Mouse (Mus musculus): ENCODE results near the gene Rpl7l1. TPM values are rescaled to one million over a fixed set of nuclear protein-coding genes. Genes with fewer than 3 reads are reported as not detected.
"Not testable (repeated sequence)": the region's sequence is repeated elsewhere in the genome, so short reads cannot be mapped to it uniquely, and the experiment has no call there.

Gene Rpl7l1
- polyA plus RNA-seq, 1 experiment, result 74.3 TPM

DNA sequence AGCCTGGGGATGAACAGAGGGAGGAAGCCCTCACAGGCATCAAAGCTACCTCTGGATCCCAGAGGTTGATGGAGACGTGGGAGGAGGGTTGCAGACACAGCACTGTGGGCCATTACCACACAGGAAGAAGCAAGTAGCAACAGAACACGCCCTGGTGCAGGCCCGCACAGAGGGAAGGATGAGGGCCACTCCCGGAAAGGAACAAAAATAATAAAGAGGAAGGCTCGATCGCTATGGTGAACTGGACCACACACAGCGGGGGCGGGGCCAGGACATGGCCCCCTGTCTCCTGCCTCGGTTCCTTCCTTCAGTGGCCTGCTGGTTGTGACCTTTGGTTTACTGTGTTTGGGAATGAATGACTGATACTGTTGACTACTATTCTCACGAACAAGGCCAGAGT, 17.2 kb upstream of the Rpl7l1 start:
- Histone ChIP-seq H3ac (ENCODE audit: control insufficient read depth, insufficient read length) (no peak overlapping the region), H3K36me3 (ENCODE audit: control insufficient read depth, insufficient read depth) (peaks cover under 1% of the 10 kb centered on the region), H3K79me2 (ENCODE audit: control insufficient read depth, insufficient read depth) (no peaks in the 10 kb centered on the region), H3K4me3 (no peak overlapping the region), H3K4me2 (ENCODE audit: low read depth) (no peak overlapping the region), H3K27me3 (ENCODE audit: control insufficient read depth, insufficient read depth, insufficient read length) (no peaks in the 10 kb centered on the region)
- no peak for TF ChIP-seq TCF3 (IDR thresholded peaks at IDR 0.05; ENCODE audit: insufficient read length, low read depth)
- no peak for TF ChIP-seq POLR2AphosphoS2 (IDR thresholded peaks at IDR 0.05; ENCODE audit: insufficient read length, low read depth)
- TF ChIP-seq POLR2A (IDR thresholded peaks at IDR 0.05; ENCODE audit: insufficient read length, low read depth), result no peak
- TF ChIP-seq E2F4 (IDR thresholded peaks at IDR 0.05; ENCODE audit: insufficient read depth), result no peak
- no peak for TF ChIP-seq REST (IDR thresholded peaks at IDR 0.05; ENCODE audit: insufficient read depth, insufficient read length)
- TF ChIP-seq SRF (IDR thresholded peaks at IDR 0.05; ENCODE audit: control insufficient read depth, insufficient read length, low read depth), result no peak
- TF ChIP-seq TCF12 (IDR thresholded peaks at IDR 0.05; ENCODE audit: insufficient read depth, poor library complexity, severe bottlenecking), result no peak
- no peak for TF ChIP-seq MAX (IDR thresholded peaks at IDR 0.05; ENCODE audit: low read depth)
- no peak for TF ChIP-seq MYOD1 (IDR thresholded peaks at IDR 0.05; ENCODE audit: control insufficient read depth in 1 of 3, insufficient read length in 2 of 3, low read depth in 2 of 3)
- TF ChIP-seq CEBPB (IDR thresholded peaks at IDR 0.05; ENCODE audit: insufficient read depth, poor library complexity, severe bottlenecking), result no peak
- no peak for TF ChIP-seq MYOG (IDR thresholded peaks at IDR 0.05; ENCODE audit: control insufficient read depth in 1 of 3, insufficient read depth in 1 of 3, insufficient read length in 2 of 3, low read depth in 2 of 3)
- TF ChIP-seq USF1 (IDR thresholded peaks at IDR 0.05; ENCODE audit: low read depth), result no peak

DNA sequence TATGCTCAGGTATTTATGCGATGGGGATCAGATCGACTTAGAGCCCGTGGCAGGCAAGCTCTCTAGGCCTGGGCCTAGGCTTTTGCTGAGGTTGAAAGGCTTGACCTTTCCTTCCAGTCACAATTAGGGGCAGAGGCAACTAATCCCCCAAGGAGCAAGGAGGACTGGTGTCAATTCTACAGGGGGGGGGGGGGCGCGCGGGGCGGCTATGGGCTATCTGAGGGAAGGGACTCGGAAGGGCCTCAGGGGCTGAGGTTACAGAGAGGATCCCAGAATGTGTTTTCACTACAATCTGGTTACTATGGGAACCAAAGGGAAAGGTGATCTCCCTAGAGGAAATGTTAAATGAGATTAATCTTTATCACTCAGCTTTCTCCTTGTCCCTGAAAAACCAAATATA, 14.9 kb upstream of the Rpl7l1 start:
- TF ChIP-seq POLR2AphosphoS2 (IDR thresholded peaks at IDR 0.05; ENCODE audit: insufficient read length, low read depth) (no peak), USF1 (IDR thresholded peaks at IDR 0.05; ENCODE audit: low read depth) (no peak), REST (IDR thresholded peaks at IDR 0.05; ENCODE audit: insufficient read depth, insufficient read length) (no peak), SRF (IDR thresholded peaks at IDR 0.05; ENCODE audit: control insufficient read depth, insufficient read length, low read depth) (no peak), CEBPB (IDR thresholded peaks at IDR 0.05; ENCODE audit: insufficient read depth, poor library complexity, severe bottlenecking) (no peak), POLR2A (IDR thresholded peaks at IDR 0.05; ENCODE audit: insufficient read length, low read depth) (no peak), MAX (IDR thresholded peaks at IDR 0.05; ENCODE audit: low read depth) (no peak)
- H3K4me2 ChIP-seq (ENCODE audit: low read depth), result no peak overlapping the region
- H3K36me3 ChIP-seq (ENCODE audit: control insufficient read depth, insufficient read depth), result no peaks in the 10 kb centered on the region
- no peak overlapping the region for H3ac ChIP-seq (ENCODE audit: control insufficient read depth, insufficient read length)
- H3K27me3 ChIP-seq (ENCODE audit: control insufficient read depth, insufficient read depth, insufficient read length), result no peaks in the 10 kb centered on the region
- no peaks in the 10 kb centered on the region for H3K79me2 ChIP-seq (ENCODE audit: control insufficient read depth, insufficient read depth)
- H3K4me3 ChIP-seq, result no peak overlapping the region

DNA sequence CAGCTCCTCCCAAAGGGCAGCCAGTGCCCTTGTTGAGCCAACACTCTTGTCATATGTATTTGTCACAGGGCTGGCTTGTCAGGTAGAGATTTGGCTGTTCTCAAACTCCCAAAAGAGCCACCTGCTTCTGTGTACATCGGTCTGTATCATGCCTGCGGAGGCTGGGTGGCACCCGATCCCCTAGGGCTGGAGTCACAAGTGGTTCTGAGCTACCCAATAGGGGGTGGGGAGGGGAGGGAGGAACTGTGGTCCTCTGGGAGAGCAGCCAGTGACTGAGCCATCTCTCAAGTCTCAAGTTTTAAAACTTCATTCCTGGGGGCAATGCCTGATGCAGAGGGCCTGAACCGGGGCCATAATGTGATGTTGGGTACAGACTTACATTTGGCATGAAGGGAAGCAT, 14.3 kb upstream of the Rpl7l1 start:
- Histone ChIP-seq H3ac (ENCODE audit: control insufficient read depth, insufficient read length) (no peak overlapping the region), H3K4me2 (ENCODE audit: low read depth) (no peak overlapping the region), H3K36me3 (ENCODE audit: control insufficient read depth, insufficient read depth) (no peaks in the 10 kb centered on the region), H3K4me3 (no peak overlapping the region), H3K27me3 (ENCODE audit: control insufficient read depth, insufficient read depth, insufficient read length) (no peaks in the 10 kb centered on the region), H3K79me2 (ENCODE audit: control insufficient read depth, insufficient read depth) (no peaks in the 10 kb centered on the region)
- no peak for TF ChIP-seq MYOG (IDR thresholded peaks at IDR 0.05; ENCODE audit: control insufficient read depth in 1 of 3, insufficient read depth in 1 of 3, insufficient read length in 2 of 3, low read depth in 2 of 3)
- TF ChIP-seq MAX (IDR thresholded peaks at IDR 0.05; ENCODE audit: low read depth), result no peak
- TF ChIP-seq TCF12 (IDR thresholded peaks at IDR 0.05; ENCODE audit: insufficient read depth, poor library complexity, severe bottlenecking), result no peak
- TF ChIP-seq SRF (IDR thresholded peaks at IDR 0.05; ENCODE audit: control insufficient read depth, insufficient read length, low read depth), result no peak
- TF ChIP-seq CEBPB (IDR thresholded peaks at IDR 0.05; ENCODE audit: insufficient read depth, poor library complexity, severe bottlenecking), result no peak
- no peak for TF ChIP-seq MYOD1 (IDR thresholded peaks at IDR 0.05; ENCODE audit: control insufficient read depth in 1 of 3, insufficient read length in 2 of 3, low read depth in 2 of 3)

DNA sequence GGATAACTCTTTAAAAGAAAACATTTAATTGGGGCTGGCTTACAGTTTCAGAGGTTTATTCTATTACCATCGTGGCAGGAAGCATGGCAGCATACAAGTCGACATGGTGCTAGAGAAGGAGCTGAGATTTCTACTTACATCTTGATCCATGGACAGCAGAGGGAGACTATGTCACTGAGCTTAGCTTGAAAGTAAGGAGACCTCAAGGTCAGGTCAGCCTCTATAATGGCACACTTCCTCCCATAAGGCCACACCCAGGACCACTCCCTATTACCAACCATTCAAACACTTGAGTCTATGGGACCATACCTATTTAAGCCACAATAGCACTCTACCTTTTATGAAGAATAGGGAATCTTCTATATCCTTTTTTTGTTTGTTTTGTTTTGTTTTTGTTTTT, 10.5 kb upstream of the Rpl7l1 start:
- H3K79me2 ChIP-seq (ENCODE audit: control insufficient read depth, insufficient read depth), result no peaks in the 10 kb centered on the region
- TF ChIP-seq REST (IDR thresholded peaks at IDR 0.05; ENCODE audit: insufficient read depth, insufficient read length) (no peak), E2F4 (IDR thresholded peaks at IDR 0.05; ENCODE audit: insufficient read depth) (no peak), POLR2A (IDR thresholded peaks at IDR 0.05; ENCODE audit: insufficient read length, low read depth) (no peak), CEBPB (IDR thresholded peaks at IDR 0.05; ENCODE audit: insufficient read depth, poor library complexity, severe bottlenecking) (no peak), MAX (IDR thresholded peaks at IDR 0.05; ENCODE audit: low read depth) (no peak), POLR2AphosphoS2 (IDR thresholded peaks at IDR 0.05; ENCODE audit: insufficient read length, low read depth) (no peak), TCF12 (IDR thresholded peaks at IDR 0.05; ENCODE audit: insufficient read depth, poor library complexity, severe bottlenecking) (no peak), USF1 (IDR thresholded peaks at IDR 0.05; ENCODE audit: low read depth) (no peak), MYOG (IDR thresholded peaks at IDR 0.05; ENCODE audit: control insufficient read depth in 1 of 3, insufficient read depth in 1 of 3, insufficient read length in 2 of 3, low read depth in 2 of 3) (no peak), TCF3 (IDR thresholded peaks at IDR 0.05; ENCODE audit: insufficient read length, low read depth) (no peak), MYOD1 (IDR thresholded peaks at IDR 0.05; ENCODE audit: control insufficient read depth in 1 of 3, insufficient read length in 2 of 3, low read depth in 2 of 3) (no peak)
- H3K4me2 ChIP-seq (ENCODE audit: low read depth), result no peak overlapping the region
- H3K4me3 ChIP-seq, result no peak overlapping the region
- no peaks in the 10 kb centered on the region for H3K27me3 ChIP-seq (ENCODE audit: control insufficient read depth, insufficient read depth, insufficient read length)
- no peaks in the 10 kb centered on the region for H3K36me3 ChIP-seq (ENCODE audit: control insufficient read depth, insufficient read depth)
- H3ac ChIP-seq (ENCODE audit: control insufficient read depth, insufficient read length), result no peak overlapping the region

DNA sequence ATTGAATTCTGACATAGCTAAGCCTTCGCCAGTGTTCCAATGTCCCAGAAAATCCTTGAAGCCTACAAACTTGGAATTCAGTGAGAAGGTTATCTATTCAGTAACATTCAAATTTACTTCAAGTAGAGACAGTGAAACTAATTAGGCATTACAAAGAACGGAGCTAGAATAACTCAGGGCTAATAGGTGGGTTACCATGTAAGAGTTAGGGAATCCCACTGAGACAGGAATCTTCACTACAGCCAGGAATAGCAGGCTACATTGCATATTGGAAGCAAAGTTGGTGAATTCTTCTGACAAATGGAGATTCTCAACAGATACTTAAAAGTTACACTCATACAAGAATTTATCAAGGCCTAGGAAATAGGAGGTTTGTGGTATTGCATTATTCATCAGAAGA, 5.5 kb upstream of the Rpl7l1 start:
- H3K4me2 ChIP-seq (ENCODE audit: low read depth); H3ac ChIP-seq (ENCODE audit: control insufficient read depth, insufficient read length); H3K79me2 ChIP-seq (ENCODE audit: control insufficient read depth, insufficient read depth); H3K4me3 ChIP-seq; H3K36me3 ChIP-seq (ENCODE audit: control insufficient read depth, insufficient read depth); H3K27me3 ChIP-seq (ENCODE audit: control insufficient read depth, insufficient read depth, insufficient read length): not testable (repeated sequence)
